15 mouse cellular contexts compared by ENCODE assay signal in the genomic region with DNA sequence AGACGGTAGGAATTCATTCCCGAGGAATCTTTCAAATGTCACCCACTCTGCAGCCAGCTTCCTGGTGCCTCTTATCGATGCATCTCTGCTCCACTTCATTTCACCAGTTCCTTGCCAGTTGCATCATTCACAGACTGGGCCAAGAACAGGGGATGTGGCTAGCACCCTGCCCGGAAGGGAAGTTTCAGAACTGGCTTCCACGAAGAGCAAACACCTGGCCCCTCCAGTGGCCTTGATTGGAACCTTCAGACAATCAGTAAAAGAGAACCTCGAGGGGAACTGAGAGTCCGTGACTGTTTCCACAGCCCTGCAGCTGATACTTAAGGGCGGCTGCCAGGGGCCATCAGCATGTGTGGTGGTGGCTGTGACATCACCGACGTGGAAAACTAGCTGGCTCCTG. TPM values are rescaled to one million over a fixed set of nuclear protein-coding genes. Genes with fewer than 3 reads are reported as not detected.
DNase-seq lines count a peak whose midpoint lies in the region; ATAC-seq and TF ChIP-seq lines count a peak whose summit lies in the region.
"Had no signal": no experiment of that assay in that cellular context is flagged by ENCODE, and none has a peak within 500 bp of the region (broad histone marks: within the 10 kb centered on the region; RNA-seq: fewer than 3 reads in every experiment).

No protein-coding gene starts in this region.

- ATAC-seq in hematopoietic stem cell, adult 5-6 weeks (replicated peaks in 1 of 2; ENCODE audit: insufficient read depth in 1 of 2, low FRiP score in 2 of 2, low TSS enrichment in 1 of 2, low read depth in 1 of 2, poor library complexity in 2 of 2, severe bottlenecking in 2 of 2), result peak; percentile 33 to 37; a peak in 2 of 4 replicates
- ATAC-seq: intestine, embryonic 15.5 days had no signal

- H3K27ac ChIP-seq in layer of hippocampus, adult 2 months, result no peak overlapping the region
- H3K27ac ChIP-seq: heart, embryonic 10.5 days; intestine, embryonic 15.5 days; liver, embryonic 13.5 days; midbrain, embryonic 10.5 days had no signal

- no peak for TF ChIP-seq CTCF in layer of hippocampus, adult 2 months (conservative IDR thresholded peaks at IDR 0.05)

- no peak overlapping the region for H3K4me3 ChIP-seq in layer of hippocampus, adult 2 months
- H3K4me3 ChIP-seq: heart, embryonic 10.5 days; intestine, embryonic 15.5 days; liver, embryonic 13.5 days; midbrain, embryonic 10.5 days had no signal

- DNase-seq in heart, adult 11 months, result peak; percentile 86
- no peak for DNase-seq in heart, adult 18-20 months
- peak; percentile 6 for DNase-seq in thymus, postnatal 4 days
- no peak for DNase-seq in thymus, postnatal 36 days
- DNase-seq in layer of hippocampus, adult 2 months (ENCODE audit: low spot score in 2 of 2), result no peak
- DNase-seq in adrenal gland, postnatal 4 days (ENCODE audit: low spot score in 2 of 2), result no peak
- no peak for DNase-seq in kidney, adult 9 months
- DNase-seq: adrenal gland, postnatal 14 days; heart, postnatal 4 days; kidney, postnatal 36 days; liver, embryonic 13.5 days had no signal

RNA-seq across cellular contexts. Expression of a gene that starts 19.1 kb away (rescaled TPM):
- total RNA-seq in heart, adult 18-20 months (2021), result 10 to 100 TPM; 12.0 to 13.7 TPM
- total RNA-seq in hematopoietic stem cell, adult 5-6 weeks (2017), result 25.7 and 32.3 TPM in 2 replicates
- 10 to 100 TPM; 28.5 to 36.2 TPM for total RNA-seq in layer of hippocampus, adult 2 months (2021)
- 10 to 100 TPM; 29.9 TPM for total RNA-seq in adrenal gland, postnatal 4 days (2021)

RNA-seq across cellular contexts. Expression of a gene that starts 59.0 kb away (rescaled TPM):
- 1 to 10 TPM; 4.1 to 4.8 TPM for total RNA-seq in heart, adult 18-20 months (2021)
- 15.9 and 18.2 TPM in 2 replicates for total RNA-seq in hematopoietic stem cell, adult 5-6 weeks (2017)
- total RNA-seq in layer of hippocampus, adult 2 months (2021), result 10 to 100 TPM; 66.5 to 68.7 TPM
- 10 to 100 TPM; 56.2 to 59.0 TPM for total RNA-seq in adrenal gland, postnatal 4 days (2021)

Comparison
In these comparisons a context has a peak if more than half of its experiments do, and no peak if none do; other contexts are left out.
1. DNase-seq: peak in heart, adult 11 months (single experiment) and thymus, postnatal 4 days (single experiment); none in heart, adult 18-20 months (0 of 2), thymus, postnatal 36 days (0 of 2), layer of hippocampus, adult 2 months (0 of 2), adrenal gland, postnatal 4 days (0 of 2) and kidney, adult 9 months (single experiment).